Mouse (Mus musculus): ENCODE measurements around the gene Gm9048.
"Not testable (repeated sequence)": the region's sequence is repeated elsewhere in the genome, so short reads cannot be mapped to it uniquely, and the experiment has no call there.

Gm9048 gene

DNA sequence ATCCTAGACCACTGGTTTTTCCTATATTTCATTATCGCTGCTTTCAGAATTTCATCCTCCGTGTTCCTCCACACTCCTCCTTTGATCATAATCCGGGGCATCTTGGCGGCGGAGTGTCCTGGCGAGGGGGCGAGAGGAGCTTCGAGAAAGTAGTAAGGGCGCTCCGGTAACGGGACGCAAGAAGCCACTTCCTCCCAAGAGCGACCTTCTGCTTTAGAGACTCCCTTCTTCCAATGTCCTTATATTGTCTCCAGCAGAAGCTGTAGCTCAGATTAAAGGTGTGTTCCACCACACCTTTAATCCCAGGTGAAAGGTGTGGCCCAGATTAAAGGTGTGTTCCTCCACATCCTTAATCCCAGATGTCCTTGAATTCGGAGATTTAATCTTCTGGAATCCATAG is at the start of gene Gm9048:
TSS of gene Gm9048 (minus strand) at position 101 of the 400 bp plus-strand sequence.
- not testable (repeated sequence) for DNase-seq (ENCODE audit: low read depth, low spot score)

DNA sequence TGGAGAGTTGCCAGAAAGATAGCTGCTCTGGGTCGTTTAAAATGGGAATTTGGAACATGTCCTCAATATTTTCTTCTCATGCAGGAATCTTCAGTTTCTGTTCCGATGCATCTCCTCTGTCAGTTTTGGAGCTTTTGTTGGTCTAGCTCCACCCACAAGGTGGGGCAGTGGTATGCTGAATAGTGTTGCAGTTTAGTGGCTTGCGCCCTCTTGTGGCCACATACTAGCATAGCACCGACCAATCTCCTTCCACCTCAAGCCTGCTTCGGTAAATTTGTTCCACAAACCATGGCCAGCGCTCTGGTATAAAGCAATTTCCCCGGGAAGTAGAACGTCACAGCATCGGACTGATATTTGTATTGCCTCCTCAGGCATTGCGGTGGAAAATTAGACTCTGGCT is 22.0 kb upstream of the Gm9048 start:
- DNase-seq (ENCODE audit: low read depth, low spot score): peak; percentile 87

DNA sequence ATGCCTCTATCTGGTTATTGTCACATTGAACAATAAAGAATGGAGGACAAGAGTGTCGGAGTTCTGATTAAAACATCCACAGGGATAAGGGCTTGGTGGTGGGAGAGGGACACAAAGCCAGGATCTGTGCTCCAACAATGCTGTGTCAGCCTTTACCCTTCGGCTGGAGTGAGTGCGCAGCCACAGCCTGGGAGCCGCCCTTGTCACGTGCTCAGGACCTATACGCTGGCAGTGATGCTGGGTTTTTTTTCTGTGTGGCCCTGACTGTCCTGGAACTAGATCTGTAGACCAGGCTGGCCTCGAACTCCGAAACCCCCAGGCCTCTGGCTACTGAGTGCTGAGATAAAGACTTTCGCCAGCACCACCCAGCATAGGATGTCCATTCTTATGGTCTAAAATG is 21.0 kb upstream of the Gm9048 start:
- no peak for DNase-seq (ENCODE audit: low read depth, low spot score)

DNA sequence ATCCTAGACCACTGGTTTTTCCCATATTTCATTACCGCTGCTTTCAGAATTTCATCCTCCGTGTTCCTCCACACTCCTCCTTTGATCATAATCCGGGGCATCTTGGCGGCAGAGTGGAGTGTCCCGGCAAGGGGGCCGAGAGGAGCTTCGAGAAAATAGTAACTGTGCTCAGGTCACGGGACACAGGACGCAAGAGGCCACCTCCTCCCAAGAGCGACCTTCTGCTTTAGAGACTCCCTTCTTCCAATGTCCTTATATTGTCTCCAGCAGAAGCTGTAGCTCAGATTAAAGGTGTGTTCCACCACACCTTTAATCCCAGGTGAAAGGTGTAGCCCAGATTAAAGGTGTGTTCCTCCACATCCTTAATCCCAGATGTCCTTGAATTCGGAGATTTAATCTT is 5.5 kb upstream of the Gm9048 start, which contains the start of gene Gm9049:
TSS of gene Gm9049 (minus strand) at position 101 of the 400 bp plus-strand sequence.
- DNase-seq (ENCODE audit: low read depth, low spot score): not testable (repeated sequence)

DNA sequence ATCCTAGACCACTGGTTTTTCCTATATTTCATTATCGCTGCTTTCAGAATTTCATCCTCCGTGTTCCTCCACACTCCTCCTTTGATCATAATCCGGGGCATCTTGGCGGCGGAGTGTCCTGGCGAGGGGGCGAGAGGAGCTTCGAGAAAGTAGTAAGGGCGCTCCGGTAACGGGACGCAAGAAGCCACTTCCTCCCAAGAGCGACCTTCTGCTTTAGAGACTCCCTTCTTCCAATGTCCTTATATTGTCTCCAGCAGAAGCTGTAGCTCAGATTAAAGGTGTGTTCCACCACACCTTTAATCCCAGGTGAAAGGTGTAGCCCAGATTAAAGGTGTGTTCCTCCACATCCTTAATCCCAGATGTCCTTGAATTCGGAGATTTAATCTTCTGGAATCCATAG is 5.3 kb downstream of the Gm9048 start, which contains the start of gene Gm9046:
TSS of gene Gm9046 (minus strand) at position 101 of the 400 bp plus-strand sequence.
- DNase-seq (ENCODE audit: low read depth, low spot score): not testable (repeated sequence)

DNA sequence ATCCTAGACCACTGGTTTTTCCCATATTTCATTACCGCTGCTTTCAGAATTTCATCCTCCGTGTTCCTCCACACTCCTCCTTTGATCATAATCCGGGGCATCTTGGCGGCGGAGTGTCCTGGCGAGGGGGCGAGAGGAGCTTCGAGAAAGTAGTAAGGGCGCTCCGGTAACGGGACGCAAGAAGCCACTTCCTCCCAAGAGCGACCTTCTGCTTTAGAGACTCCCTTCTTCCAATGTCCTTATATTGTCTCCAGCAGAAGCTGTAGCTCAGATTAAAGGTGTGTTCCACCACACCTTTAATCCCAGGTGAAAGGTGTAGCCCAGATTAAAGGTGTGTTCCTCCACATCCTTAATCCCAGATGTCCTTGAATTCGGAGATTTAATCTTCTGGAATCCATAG is 10.7 kb downstream of the Gm9048 start, which contains the start of gene Gm9045:
TSS of gene Gm9045 (minus strand) at position 101 of the 400 bp plus-strand sequence.
- not testable (repeated sequence) for DNase-seq (ENCODE audit: low read depth, low spot score)

DNA sequence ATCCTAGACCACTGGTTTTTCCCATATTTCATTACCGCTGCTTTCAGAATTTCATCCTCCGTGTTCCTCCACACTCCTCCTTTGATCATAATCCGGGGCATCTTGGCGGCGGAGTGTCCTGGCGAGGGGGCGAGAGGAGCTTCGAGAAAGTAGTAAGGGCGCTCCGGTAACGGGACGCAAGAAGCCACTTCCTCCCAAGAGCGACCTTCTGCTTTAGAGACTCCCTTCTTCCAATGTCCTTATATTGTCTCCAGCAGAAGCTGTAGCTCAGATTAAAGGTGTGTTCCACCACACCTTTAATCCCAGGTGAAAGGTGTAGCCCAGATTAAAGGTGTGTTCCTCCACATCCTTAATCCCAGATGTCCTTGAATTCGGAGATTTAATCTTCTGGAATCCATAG is 16.2 kb downstream of the Gm9048 start, which contains the start of gene Gm9044:
TSS of gene Gm9044 (minus strand) at position 101 of the 400 bp plus-strand sequence.
- DNase-seq (ENCODE audit: low read depth, low spot score): not testable (repeated sequence)

DNA sequence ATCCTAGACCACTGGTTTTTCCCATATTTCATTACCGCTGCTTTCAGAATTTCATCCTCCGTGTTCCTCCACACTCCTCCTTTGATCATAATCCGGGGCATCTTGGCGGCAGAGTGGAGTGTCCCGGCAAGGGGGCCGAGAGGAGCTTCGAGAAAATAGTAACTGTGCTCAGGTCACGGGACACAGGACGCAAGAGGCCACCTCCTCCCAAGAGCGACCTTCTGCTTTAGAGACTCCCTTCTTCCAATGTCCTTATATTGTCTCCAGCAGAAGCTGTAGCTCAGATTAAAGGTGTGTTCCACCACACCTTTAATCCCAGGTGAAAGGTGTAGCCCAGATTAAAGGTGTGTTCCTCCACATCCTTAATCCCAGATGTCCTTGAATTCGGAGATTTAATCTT is 21.6 kb downstream of the Gm9048 start, which contains the start of gene Gm9040:
TSS of gene Gm9040 (minus strand) at position 101 of the 400 bp plus-strand sequence.
- not testable (repeated sequence) for DNase-seq (ENCODE audit: low read depth, low spot score)

DNA sequence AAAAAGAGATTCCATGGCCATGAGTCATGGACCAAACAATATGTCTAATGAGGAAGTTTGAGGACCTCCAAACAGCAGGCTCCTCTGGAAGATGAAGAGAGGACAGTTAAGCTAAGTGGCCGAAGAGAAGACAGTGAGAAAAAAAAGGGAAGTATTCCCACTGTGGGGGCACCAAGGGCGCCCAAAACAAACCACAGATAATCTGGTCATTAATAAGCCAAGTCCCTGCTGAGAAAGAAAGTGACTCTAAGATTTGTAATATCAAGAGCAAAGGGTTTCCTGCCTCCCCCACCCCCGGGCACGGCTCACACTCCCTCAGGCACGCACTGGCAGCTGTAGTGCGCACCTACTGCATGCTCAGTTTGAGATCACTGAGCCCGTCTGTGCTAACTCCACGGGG is 29.5 kb downstream of the Gm9048 start:
- no peak for DNase-seq (ENCODE audit: low read depth, low spot score)

DNA sequence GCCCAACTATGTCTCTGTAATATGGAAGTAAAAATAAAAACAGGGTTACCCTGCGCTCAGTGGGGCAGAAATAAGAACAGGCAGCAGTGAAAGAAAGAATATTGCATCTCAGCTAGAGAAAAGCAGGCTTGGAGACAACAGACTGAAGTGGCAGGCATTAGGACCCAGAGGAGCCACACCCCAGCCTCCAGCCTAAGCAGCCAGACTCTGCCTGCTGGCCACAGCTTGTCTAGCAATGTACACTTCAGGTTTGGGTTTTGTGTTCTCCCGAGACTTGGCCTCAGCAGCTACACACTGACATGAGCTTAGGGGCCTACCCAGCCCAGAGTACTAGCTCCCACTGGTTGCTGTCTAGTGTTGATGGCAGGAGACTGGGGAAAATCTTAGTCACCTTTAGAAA is 46.3 kb downstream of the Gm9048 start:
- DNase-seq (ENCODE audit: low read depth, low spot score): not testable (repeated sequence)
